Mouse (Mus musculus): ENCODE data around the gene Col5a2. TPM values are rescaled to one million over a fixed set of nuclear protein-coding genes. Genes with fewer than 3 reads are reported as not detected.
A peak's percentile ranks its signal among the peaks of the same experiment; 100 is the strongest.

Gene Col5a2
- total and polyA plus RNA-seq, 2 experiments from 2014 or later, result 5.7 to 37.0 TPM

- no peaks in the 10 kb centered on the region for H3K27me3 ChIP-seq (ENCODE audit: insufficient read depth, low read length)
- peak overlapping the region; percentile 18; the same call in 1 of the 2 replicates for H3K9ac ChIP-seq
- no peaks in the 10 kb centered on the region for H3K9me3 ChIP-seq (ENCODE audit: low read length)
- H3K4me2 ChIP-seq (ENCODE audit: low read depth), result peak overlapping the region; percentile 63
- no peak for ATAC-seq
- DNase-seq, result peak; percentile 9
- no peaks in the 10 kb centered on the region for H3K4me1 ChIP-seq (ENCODE audit: insufficient read depth)
- peak overlapping the region; percentile 38 for H3K4me3 ChIP-seq (ENCODE audit: low read depth, low read length)
- no peak overlapping the region for H3K27ac ChIP-seq (ENCODE audit: low read depth, low read length)
- WGBS, result 7% methylated on average over 11 of the region's 11 CpGs
- H3K36me3 ChIP-seq (ENCODE audit: insufficient read depth), result no peaks in the 10 kb centered on the region
- no peak for TF ChIP-seq CTCF (IDR thresholded peaks at IDR 0.05; ENCODE audit: low read depth)
Measured at GRCm38 (mm10) chr1:45502241-45502741, 791 bp downstream of the Col5a2 start.

DNA sequence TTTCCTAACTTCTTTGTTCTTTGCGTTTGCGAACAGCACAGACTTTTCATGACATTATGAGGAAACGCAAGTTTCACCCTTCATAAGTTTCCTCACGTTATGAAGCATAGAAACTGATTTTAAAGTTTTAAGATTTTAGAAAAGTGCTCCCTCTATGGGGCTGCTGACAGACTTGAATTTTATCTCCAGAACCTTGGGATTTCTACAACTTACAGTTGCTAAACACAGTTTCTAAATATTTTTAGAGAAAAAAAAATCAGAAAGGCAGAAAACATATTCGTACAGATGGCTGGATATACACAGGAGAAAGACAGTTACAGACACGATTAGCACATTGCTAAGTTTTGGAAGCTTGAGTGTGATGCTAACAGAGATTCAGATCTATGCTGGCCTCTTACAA is 1.6 kb downstream of the Col5a2 start:
- ATAC-seq (peak; percentile 10; the same call in 1 of the 2 replicates), DNase-seq (peak; percentile 16)
- peak overlapping the region; percentile 63 for H3K4me2 ChIP-seq (ENCODE audit: low read depth)
- H3K36me3 ChIP-seq (ENCODE audit: insufficient read depth), result no peaks in the 10 kb centered on the region
- WGBS, result 42% methylated on average over 6 of the region's 6 CpGs
- H3K4me3 ChIP-seq (ENCODE audit: low read depth, low read length), result peak overlapping the region; percentile 38; the same call in 1 of the 2 replicates
- H3K9ac ChIP-seq, result no peak overlapping the region
- no peak overlapping the region for H3K27ac ChIP-seq (ENCODE audit: low read depth, low read length)
- H3K9me3 ChIP-seq (ENCODE audit: low read length), result no peaks in the 10 kb centered on the region
- no peaks in the 10 kb centered on the region for H3K4me1 ChIP-seq (ENCODE audit: insufficient read depth)
- peak; percentile 35 for TF ChIP-seq CTCF (IDR thresholded peaks at IDR 0.05; ENCODE audit: low read depth)
- no peaks in the 10 kb centered on the region for H3K27me3 ChIP-seq (ENCODE audit: insufficient read depth, low read length)

DNA sequence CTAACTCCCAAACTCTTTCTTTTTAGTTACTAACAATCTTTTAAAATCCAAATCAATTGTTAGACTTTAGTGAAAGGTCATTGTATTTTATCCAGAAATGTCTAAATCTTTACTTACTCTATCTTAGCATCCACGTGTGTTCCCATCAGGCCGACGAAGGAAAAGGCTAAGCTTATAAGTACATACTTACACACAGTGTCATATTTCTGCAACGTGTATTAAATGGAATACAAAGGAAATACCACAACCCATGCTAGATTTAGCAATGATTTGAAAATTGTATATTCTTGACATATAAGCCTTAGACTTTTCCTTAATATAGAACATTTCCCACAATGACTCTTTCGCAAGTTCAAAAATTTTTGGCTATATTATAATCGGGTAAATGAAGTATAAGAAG is 2.6 kb downstream of the Col5a2 start:
- H3K4me2 ChIP-seq (ENCODE audit: low read depth), result no peak overlapping the region
- H3K9ac ChIP-seq, result no peak overlapping the region
- ATAC-seq, result no peak
- 89% methylated on average over 6 of the region's 6 CpGs for WGBS
- H3K4me3 ChIP-seq (ENCODE audit: low read depth, low read length), result no peak overlapping the region
- H3K9me3 ChIP-seq (ENCODE audit: low read length), result no peaks in the 10 kb centered on the region
- no peaks in the 10 kb centered on the region for H3K27me3 ChIP-seq (ENCODE audit: insufficient read depth, low read length)
- no peaks in the 10 kb centered on the region for H3K4me1 ChIP-seq (ENCODE audit: insufficient read depth)
- DNase-seq, result no peak
- no peak overlapping the region for H3K27ac ChIP-seq (ENCODE audit: low read depth, low read length)
- no peaks in the 10 kb centered on the region for H3K36me3 ChIP-seq (ENCODE audit: insufficient read depth)
- TF ChIP-seq CTCF (IDR thresholded peaks at IDR 0.05; ENCODE audit: low read depth), result no peak

DNA sequence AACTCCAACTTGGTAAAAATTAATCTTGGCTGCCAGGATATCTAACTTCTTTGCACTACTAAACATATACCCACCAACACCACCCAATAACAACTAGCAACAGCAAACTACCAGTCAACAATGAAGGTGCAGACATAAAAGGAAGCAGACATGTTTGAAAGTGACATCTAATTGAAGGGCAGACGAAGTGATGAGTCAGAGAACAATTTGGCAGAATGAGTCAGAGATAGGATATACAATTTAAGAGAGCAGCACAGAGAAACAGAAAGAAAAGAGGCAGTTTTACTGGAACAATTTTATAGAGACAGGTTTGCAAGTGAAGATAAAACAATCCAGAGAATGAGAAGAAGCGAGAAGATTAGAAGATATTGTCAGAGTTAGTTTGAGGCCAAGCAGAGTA is 8.1 kb downstream of the Col5a2 start:
- H3K36me3 ChIP-seq (ENCODE audit: insufficient read depth), result no peaks in the 10 kb centered on the region
- H3K9ac ChIP-seq, result no peak overlapping the region
- no peaks in the 10 kb centered on the region for H3K9me3 ChIP-seq (ENCODE audit: low read length)
- H3K4me3 ChIP-seq (ENCODE audit: low read depth, low read length), result no peak overlapping the region
- no peak for DNase-seq
- no peaks in the 10 kb centered on the region for H3K27me3 ChIP-seq (ENCODE audit: insufficient read depth, low read length)
- no peak for TF ChIP-seq CTCF (IDR thresholded peaks at IDR 0.05; ENCODE audit: low read depth)
- no peak for ATAC-seq
- WGBS, result 94% methylated on average over 2 of the region's 2 CpGs
- H3K4me2 ChIP-seq (ENCODE audit: low read depth), result no peak overlapping the region
- H3K27ac ChIP-seq (ENCODE audit: low read depth, low read length), result no peak overlapping the region
- no peaks in the 10 kb centered on the region for H3K4me1 ChIP-seq (ENCODE audit: insufficient read depth)

DNA sequence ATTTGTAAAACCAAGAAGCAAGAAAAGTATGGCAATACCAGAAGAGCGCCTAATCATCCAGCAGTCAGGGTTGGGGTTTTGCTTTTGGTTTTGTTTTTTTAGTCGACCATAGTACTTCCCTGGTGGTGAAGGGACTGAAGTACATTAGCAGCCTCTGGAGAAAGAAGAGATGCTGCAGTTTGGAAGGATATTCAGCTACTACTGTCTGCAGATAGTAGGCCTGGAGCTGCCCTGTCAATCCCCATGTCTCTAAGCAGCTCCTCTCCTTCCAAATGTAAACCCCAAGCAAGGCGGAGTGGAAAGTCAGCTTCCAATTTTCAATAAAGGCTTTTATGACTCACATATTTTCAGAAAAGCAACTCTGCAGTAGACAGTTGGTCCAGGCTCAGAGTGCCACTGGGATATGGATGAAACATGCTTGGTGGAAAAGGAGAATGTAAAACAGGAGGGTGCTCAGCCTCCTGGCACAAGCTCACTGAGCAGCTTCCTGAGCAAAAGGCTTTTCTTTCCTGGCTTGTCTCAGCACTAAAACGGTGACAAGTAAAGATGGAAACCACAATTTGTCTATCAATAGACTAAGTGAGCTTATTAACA is 10.9 kb downstream of the Col5a2 start:
- Histone ChIP-seq H3K4me3 (ENCODE audit: low read depth, low read length) (no peak overlapping the region), H3K36me3 (ENCODE audit: insufficient read depth) (no peaks in the 10 kb centered on the region), H3K27ac (ENCODE audit: low read depth, low read length) (no peak overlapping the region), H3K9me3 (ENCODE audit: low read length) (no peaks in the 10 kb centered on the region), H3K4me1 (ENCODE audit: insufficient read depth) (no peaks in the 10 kb centered on the region), H3K4me2 (ENCODE audit: low read depth) (no peak overlapping the region), H3K9ac (no peak overlapping the region), H3K27me3 (ENCODE audit: insufficient read depth, low read length) (no peaks in the 10 kb centered on the region)
- WGBS, result 85% methylated on average over 4 of the region's 4 CpGs
- ATAC-seq, result peak; percentile 58; the same call in 1 of the 2 replicates
- no peak for TF ChIP-seq CTCF (IDR thresholded peaks at IDR 0.05; ENCODE audit: low read depth)
- DNase-seq, result peak; percentile 21

DNA sequence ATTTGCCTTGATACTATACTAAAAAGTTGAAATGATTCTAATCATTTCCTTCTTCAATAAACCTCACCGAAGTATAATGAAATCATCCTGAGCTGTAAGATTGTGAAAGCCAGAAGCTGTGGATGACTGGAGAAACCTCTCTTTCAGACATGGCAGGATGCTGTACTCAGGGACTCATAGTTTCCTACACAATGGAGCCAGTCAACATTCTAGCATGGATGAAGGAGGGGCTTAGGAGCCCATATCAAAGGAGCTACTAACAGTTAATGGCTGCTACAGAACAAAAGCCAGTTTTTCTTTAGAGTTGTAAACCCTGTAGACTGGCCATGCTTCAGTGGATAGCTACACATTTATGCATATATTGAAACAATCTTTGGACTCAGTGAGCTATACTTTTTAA is 12.6 kb downstream of the Col5a2 start:
- Histone ChIP-seq H3K4me3 (ENCODE audit: low read depth, low read length) (no peak overlapping the region), H3K4me1 (ENCODE audit: insufficient read depth) (no peaks in the 10 kb centered on the region), H3K9ac (no peak overlapping the region), H3K4me2 (ENCODE audit: low read depth) (no peak overlapping the region), H3K27me3 (ENCODE audit: insufficient read depth, low read length) (no peaks in the 10 kb centered on the region), H3K27ac (ENCODE audit: low read depth, low read length) (no peak overlapping the region), H3K36me3 (ENCODE audit: insufficient read depth) (no peaks in the 10 kb centered on the region), H3K9me3 (ENCODE audit: low read length) (no peaks in the 10 kb centered on the region)
- WGBS, result 67% methylated on average over 1 of the region's 1 CpGs
- DNase-seq, result no peak
- ATAC-seq, result no peak
- TF ChIP-seq CTCF (IDR thresholded peaks at IDR 0.05; ENCODE audit: low read depth), result no peak

DNA sequence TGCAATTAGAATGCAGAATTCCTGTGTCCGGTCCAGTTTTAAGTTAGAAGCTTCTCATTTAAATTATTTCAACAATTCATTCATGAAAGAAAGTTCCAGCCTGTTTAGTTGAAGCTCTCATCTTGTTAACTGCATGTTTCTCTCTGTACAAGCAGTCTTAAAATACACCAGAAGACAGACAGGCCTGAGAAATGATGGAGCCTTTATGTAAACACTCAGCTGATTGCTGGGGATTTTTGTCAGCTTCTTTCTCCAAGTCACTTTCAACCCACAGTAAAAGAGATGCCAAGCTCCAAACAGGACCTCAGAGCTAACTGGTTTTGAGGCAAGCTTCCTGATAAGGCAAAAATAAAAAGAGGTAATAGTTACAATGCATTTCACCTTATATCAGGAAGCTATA is 14.8 kb downstream of the Col5a2 start:
- ATAC-seq, result no peak
- H3K4me2 ChIP-seq (ENCODE audit: low read depth), result no peak overlapping the region

More for the DNA sequence above, 14.8 kb downstream of the Col5a2 start:
- DNase-seq, result no peak
- H3K4me1 ChIP-seq (ENCODE audit: insufficient read depth), result no peaks in the 10 kb centered on the region
- no peak overlapping the region for H3K9ac ChIP-seq
- no peaks in the 10 kb centered on the region for H3K27me3 ChIP-seq (ENCODE audit: insufficient read depth, low read length)
- H3K9me3 ChIP-seq (ENCODE audit: low read length), result no peaks in the 10 kb centered on the region
- TF ChIP-seq CTCF (IDR thresholded peaks at IDR 0.05; ENCODE audit: low read depth), result no peak
- no peak overlapping the region for H3K27ac ChIP-seq (ENCODE audit: low read depth, low read length)
- WGBS, result 79% methylated on average over 1 of the region's 1 CpGs
- no peaks in the 10 kb centered on the region for H3K36me3 ChIP-seq (ENCODE audit: insufficient read depth)
- no peak overlapping the region for H3K4me3 ChIP-seq (ENCODE audit: low read depth, low read length)
